Mouse (Mus musculus): Measurements from ENCODE around the gene Il1r2.
A peak's percentile ranks its signal among the peaks of the same experiment; 100 is the strongest.

DNA sequence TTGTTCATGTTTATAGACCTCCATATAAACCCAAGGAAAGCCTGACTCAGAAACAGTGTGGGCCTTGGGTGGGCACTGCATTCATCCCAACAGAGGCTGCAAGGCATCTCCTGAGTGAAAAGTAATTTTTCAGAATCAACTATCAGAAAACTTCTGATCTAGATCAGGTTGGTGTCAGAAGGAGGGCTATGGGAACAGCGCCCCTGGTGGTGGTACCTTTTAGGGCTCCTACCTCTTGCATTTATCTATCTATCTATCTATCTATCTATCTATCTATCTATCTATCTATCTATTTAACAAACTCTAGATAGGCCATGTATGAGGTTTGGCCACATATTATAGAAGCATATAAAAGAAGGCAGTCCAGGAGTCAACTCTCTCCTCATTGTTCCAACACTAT is 21.7 kb downstream of the Il1r2 start:
- peak; percentile 13; the same call in 1 of the 2 replicates for TF ChIP-seq CTCF (IDR thresholded peaks at IDR 0.05; ENCODE audit: insufficient read depth, low read length)
- no peak for TF ChIP-seq POLR2A (IDR thresholded peaks at IDR 0.05; ENCODE audit: borderline replicate concordance, extremely low read depth, low read depth, low read length)
